In genomic region chr2:101252228-101252627, GRCm38 (mm10) we compare ENCODE assay signal across 13 mouse cellular contexts.
"Had no signal": no experiment of that assay in that cellular context is flagged by ENCODE, and none has a peak within 500 bp of the region (broad histone marks: within the 10 kb centered on the region; RNA-seq: fewer than 3 reads in every experiment).

No protein-coding gene starts in this region.

- ATAC-seq: liver, embryonic 12.5 days had no signal

- H3K4me2 ChIP-seq: liver, embryonic 12.5 days; lung, embryonic 14.5 days; midbrain, embryonic 12.5 days; neural tube, embryonic 12.5 days; stomach, embryonic 15.5 days had no signal

- H3K4me3 ChIP-seq: liver, embryonic 12.5 days; midbrain, embryonic 12.5 days; neural tube, embryonic 12.5 days; stomach, embryonic 15.5 days had no signal

- H3K9me3 ChIP-seq: liver, embryonic 12.5 days; midbrain, embryonic 12.5 days; neural tube, embryonic 12.5 days; stomach, embryonic 15.5 days had no signal

- H3K4me1 ChIP-seq: liver, embryonic 12.5 days; midbrain, embryonic 12.5 days; neural tube, embryonic 12.5 days; stomach, embryonic 15.5 days had no signal

- H3K9ac ChIP-seq: liver, embryonic 12.5 days; liver, embryonic 14.5 days; lung, embryonic 14.5 days; midbrain, embryonic 12.5 days; neural tube, embryonic 12.5 days; stomach, embryonic 15.5 days had no signal

- H3K36me3 ChIP-seq: liver, embryonic 12.5 days; midbrain, embryonic 12.5 days; neural tube, embryonic 12.5 days; stomach, embryonic 15.5 days had no signal

- H3K27ac ChIP-seq: liver, embryonic 12.5 days; liver, embryonic 14.5 days; midbrain, embryonic 12.5 days; neural tube, embryonic 12.5 days; stomach, embryonic 15.5 days; stomach, postnatal 0 days had no signal

- DNase-seq: lung, adult 18-20 months; lung, embryonic 14.5 days; lung, postnatal 10 days; lung, postnatal 4 days; right cerebral cortex, postnatal 14 days; thymus, adult 2 months; thymus, postnatal 36 days had no signal

- H3K27me3 ChIP-seq: liver, embryonic 12.5 days; midbrain, embryonic 12.5 days; neural tube, embryonic 12.5 days; stomach, embryonic 15.5 days had no signal
